Mouse (Mus musculus) gastrocnemius, postnatal 4 days (tissue): Measurements from ENCODE around the gene Zfp341. TPM values are rescaled to one million over a fixed set of nuclear protein-coding genes. Genes with fewer than 3 reads are reported as not detected.

Experiments used
- DNase-seq, 2 experiments: peaks; one replicate each; pipeline ENCODE4 v3.0.0; 2021 to 2022; ENCODE audit warnings: low spot score in 2 of 2, mixed read lengths in 2 of 2
- long read RNA-seq, 2 experiments: library from polyadenylated mRNA; stranded (forward); transcript quantifications; one replicate each; pipeline ENCODE4 v2.0.0; 2021
- total RNA-seq, 2 experiments: library from RNA; stranded (reverse); gene quantifications; 2 replicates each; pipeline ENCODE4 v1.2.3; 2021

The Zfp341 gene
- 1 to 10 TPM; 2.5 to 2.6 TPM for total RNA-seq
- long read RNA-seq, experiment 1: 0 reads
- long read RNA-seq, experiment 2, partial matches to known transcripts: 2 of 4 reads
- long read RNA-seq, experiment 2, other reads (novel, unspliced or antisense): 1 of 4 reads

- DNase-seq: peak; percentile 82 to 91
Observed at GRCm38 (mm10) chr2:154613118-154614115, at the start of gene Zfp341, which contains the start of gene 4930519P11Rik. Zfp341 (plus strand) TSS chr2:154613297. 4930519P11Rik (minus strand) TSS chr2:154613437.

- DNase-seq: no peak
Observed at GRCm38 (mm10) chr2:154563612-154564170, 49.4 kb upstream of the Zfp341 start.

DNA sequence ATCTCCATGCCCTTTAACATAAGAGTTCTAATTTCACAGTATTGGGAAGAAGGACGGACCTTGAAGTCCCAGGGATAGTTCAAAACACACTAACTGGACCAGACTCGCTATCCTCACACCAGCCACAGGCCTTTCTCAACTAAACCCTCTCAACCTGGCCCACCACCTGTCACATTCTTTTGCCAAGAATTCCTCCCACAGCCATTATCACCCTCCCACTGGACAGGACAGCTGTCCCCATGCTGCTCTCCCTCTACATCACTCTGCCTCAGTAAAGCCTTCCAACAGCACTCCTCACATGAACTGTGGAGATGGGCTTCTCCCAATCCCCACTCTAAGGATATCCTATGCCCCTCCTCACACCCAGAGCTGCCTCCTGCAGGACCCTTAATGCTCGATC lies 47.5 kb upstream of the Zfp341 start:
- no peak for DNase-seq

GRCm38 (mm10) chr2:154566641-154567040 lies 46.5 kb upstream of the Zfp341 start:
- no peak for DNase-seq

DNA sequence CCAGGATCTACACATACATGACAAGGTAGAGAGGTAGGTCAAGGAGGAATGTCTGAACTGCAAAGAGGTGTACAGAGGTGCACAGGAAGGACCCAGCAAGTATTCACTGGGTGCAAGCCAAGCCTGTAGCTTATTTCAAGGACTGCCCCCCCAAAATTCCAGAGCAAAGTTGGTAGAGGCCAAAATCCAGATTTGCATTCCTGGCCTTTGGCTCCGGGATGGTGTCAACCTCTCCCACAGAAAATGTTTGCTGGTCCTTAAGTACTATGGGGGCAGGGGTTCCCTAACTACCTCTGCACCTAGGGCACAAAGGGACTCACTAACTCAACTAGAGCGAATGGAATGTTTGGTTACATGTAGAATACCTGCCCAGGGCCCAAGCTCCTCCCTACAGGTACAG lies 45.3 kb upstream of the Zfp341 start:
- no peak for DNase-seq

DNA sequence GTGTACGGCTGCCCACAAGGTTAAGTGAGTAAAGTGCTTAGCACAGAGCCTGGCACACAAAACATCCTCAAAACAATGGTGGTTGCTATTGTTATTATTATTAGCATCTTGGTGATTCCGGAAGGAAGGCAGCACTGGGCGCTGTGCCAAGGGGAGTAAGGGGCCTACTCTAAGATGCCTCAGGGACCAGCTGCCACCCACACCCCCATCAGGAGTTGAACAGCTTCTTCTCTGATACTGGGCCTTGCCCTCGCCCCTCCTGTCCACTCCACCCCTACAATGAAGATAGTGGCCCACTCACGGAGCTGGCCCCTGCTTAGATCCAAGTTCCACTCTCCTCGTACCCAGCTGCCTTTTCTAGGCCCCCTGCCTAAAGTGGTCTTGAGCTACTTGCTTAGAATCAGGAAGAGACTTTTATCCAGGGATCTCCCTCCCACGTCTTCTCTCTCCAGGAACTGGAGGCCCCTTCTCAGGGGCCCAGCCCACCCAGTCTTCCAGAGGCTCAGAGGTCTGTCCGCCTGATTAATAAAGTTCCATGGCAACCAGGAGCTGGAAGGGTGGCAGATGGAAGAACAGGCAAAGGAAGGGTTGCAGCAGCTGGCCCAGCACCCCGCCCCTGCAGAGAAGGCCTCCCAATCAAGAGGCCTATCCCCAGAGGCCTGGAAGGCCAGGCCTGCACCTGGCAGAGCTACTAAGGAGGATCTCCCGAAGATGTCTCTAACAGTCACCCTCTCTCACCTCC lies 44.6 kb upstream of the Zfp341 start:
- DNase-seq: peak; percentile 50 to 62

DNA sequence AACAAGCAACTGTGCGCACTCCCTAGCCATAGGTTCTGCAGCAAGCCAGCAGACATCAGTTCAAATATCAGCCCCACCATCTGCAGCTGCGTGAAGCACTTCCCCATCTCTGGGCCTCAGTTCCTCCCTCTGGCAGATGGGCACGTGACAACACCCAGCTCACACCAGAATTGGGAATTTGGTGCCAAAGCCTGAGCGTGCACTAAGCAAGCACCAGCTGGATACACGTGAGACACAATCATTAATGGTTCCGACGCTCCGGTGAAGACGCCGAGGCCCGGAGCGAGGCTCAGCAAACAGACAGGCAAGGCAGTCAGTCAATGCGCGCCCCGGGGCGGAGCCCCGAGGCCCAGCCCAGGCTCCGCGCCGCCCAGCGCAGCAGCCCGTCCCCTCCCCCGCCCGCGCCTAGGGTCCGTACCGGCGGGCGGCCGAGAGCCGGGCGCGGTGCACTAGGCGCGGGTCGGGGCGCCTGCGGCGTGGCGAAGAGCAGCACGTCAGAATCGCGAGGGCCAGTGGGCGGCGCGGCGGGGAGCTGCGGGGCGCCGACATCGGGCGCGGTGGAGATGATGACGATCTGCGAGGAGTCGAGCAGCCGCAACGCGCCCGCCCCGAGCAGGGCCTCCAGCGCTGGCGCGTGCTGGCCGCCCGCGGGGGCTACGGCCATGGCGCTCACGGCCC lies 43.9 kb upstream of the Zfp341 start:
- DNase-seq: peak; percentile 55 to 82

- peak; percentile 96 to 97 for DNase-seq
Observed at GRCm38 (mm10) chr2:154569836-154570286, 43.2 kb upstream of the Zfp341 start, which contains the start of gene E2f1. E2f1 (minus strand) TSS chr2:154569892.

DNA sequence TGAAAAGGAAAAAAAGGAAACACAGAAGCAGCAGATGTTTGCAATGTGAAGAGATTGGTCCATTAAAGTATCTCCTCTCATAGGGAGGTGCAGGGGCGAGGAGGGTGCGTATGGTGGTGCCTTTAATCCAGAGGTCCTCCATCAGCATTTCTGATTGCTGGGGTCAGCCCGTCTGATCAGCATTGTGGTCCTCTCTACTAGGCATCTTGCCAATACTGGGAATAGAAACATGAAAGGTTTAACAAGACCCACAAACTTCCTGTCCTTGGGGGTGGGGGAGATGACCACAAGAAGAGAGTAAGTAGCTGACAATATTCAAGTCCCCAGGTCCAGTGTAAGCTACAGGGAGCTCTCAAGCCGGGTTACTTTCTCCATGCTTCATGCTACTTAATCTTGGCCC lies 42.4 kb upstream of the Zfp341 start:
- no peak for DNase-seq

DNA sequence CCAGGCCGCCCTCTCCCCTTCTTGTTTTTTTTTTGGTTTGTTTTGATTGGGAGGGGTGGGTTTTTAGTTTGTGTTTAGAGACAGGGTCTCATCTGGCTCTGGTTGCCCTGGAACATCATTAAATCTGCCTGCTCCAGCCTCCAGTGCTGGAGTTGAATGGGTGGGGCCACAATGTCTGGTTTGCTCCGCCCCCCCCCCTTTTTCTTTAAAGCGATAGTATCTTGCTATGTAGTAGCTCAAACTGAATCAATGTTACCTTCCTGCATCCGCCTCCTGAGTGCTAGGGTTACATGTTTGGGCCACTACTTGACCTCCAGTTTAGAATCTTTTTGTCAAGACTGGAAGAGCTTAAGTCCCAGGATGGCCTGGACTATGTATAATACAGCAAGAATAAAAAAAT lies 41.8 kb upstream of the Zfp341 start:
- DNase-seq: no peak

- no peak for DNase-seq
Observed at GRCm38 (mm10) chr2:154571976-154572375, 41.1 kb upstream of the Zfp341 start.

DNA sequence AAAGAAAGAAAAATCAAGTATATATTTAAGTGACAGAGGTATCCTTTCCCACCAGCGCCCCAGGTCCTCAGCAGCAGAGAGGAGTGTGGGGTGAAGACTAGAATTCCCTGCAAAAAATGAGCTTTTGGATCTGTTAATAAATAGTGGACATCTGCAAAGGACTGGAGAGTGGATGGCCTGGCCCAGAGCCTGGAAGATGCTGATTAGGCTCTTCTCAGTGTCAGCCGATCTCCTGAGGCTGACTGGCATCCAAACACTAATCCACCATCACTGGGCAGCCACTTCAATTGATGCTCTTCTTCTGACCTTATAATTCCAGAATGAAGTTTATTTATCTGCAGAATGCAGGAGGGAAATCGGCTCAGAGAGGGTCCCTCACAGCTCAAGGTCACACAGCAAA lies 40.1 kb upstream of the Zfp341 start:
- no peak for DNase-seq

DNA sequence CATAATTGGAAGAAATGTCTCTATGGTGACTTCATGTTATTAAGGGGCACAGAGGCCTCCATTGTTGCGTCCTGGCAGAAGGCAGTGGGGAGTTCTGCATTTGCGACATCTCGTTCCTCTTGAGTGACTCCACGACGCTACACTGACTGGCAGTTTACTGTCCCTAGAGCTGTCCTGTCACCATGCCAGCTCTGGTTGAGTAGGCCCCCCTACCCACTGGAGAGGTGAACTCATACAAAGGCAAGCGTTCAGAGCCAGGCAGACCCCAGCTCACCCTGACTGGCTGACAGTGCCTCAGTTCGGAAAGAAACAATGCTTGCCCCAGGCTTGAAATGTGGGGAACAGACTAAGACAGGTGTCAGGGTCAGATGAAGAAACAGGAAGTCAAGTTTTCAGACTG lies 38.8 kb upstream of the Zfp341 start:
- no peak for DNase-seq

DNA sequence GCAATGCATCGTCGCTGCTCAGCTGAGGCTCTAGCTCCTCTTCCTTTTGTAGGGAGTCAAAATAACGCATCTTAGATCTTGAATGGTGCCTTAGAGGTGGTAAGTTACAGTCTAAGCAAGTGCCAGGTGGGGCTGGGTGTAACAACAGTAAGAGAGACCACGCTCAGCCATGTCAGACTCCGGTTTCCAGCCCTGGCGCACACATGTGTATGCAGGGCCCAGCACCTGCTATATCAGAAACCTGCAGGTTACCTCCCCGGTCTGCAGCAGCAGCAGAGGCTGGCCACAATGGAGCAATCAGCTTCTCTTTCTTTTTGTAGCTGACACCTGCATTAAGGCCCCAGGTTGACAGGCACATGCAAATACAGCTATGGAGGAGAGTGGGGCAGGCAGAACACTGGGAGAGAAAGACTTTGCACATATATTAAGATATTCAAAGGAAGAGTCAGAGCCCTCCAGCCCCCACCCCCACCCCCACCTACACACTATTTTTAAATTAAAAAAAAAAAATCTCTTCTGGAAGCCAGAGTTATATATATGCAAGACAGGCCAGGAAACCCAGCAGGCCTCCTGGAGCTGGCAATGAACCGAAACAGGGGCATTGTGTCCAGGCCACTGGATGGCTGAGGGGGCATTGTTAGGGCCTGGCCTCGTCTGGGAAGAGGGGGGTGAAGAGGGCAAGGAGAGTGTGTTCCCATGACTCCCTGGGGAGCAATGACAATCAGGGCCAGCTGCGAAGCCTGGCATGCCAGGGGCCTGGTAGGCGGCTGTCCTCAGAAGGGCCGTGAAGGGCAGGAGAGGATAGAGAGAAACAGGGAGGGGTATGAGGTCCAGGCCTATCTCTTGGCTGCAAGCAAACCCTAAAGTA lies 36.0 kb upstream of the Zfp341 start:
- no peak for DNase-seq

GRCm38 (mm10) chr2:154577744-154578067 lies 35.4 kb upstream of the Zfp341 start:
- no peak for DNase-seq

- DNase-seq: peak in 1 of 2 experiments; percentile 51
Observed at GRCm38 (mm10) chr2:154580586-154580985, 32.5 kb upstream of the Zfp341 start.

DNA sequence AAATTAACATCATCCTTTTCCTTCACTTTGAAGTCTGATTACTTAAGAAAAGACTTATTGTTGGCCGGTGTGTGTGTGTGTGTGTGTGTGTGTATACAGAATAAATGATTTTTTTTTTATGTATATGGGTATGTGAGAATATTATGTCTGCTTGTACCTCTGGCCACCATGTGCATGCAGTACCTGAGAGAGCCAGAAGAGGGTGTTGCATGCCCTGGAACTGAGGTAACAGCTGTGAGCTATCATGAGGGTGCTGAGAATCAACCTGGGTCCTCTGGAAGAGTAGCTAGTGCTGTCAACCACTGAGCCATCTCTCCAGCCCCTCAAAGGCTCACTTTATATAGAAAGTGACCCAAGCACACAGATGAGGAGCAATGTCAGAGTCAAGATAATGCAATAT lies 31.7 kb upstream of the Zfp341 start:
- DNase-seq: no peak

DNA sequence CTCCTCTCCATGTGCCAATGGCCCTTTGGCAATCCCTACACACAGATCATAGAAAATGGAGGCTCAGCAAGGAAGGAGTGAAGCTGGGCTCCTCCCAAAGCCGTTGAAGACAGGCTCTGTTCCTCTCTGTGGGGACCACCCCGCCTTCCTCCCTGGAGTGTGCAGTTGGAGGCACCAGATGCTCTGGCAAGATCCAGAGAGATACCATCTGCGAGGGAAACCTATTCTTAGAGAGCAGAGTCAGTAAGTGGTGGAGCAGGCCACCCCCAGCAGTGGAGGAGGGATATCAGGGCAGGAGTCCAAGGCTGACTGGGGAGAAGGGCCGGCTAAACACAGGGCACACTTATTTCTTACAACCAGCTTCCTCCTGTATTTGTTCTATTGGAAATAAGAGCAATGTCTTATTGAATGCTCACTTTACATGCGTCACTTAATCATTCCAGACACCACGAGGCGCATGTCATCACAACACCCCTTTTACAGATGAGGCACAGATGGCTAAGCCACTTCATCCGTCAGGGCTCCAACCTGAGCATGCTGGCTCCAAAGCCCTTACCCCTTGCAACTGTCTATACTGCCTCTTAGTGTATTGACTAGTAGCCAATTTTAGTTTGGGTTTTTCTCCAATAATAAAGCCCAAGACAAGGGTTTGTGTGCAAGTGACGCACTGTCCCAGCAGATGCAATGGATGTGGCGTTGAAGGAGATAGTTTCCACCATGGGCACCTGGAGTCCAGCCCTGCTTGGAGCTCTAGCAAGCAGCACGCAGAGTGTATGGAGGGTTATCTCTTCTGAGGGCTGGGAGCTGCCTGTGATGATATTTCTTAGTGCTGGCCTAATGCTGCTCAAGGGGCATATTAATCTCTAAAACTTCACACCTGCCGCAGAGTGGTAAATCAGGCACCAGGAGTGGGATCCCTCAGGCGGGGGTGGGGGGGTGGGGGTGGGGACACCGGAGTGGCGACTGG lies 28.9 kb upstream of the Zfp341 start:
- no peak for DNase-seq
